ENCODE assay signal across 24 mouse cellular contexts in genomic region chr16:83316314-83316713, GRCm38 (mm10).
DNase-seq lines count a peak whose midpoint lies in the region; ATAC-seq and TF ChIP-seq lines count a peak whose summit lies in the region.
"Had no signal": no experiment of that assay in that cellular context is flagged by ENCODE, and none has a peak within 500 bp of the region (broad histone marks: within the 10 kb centered on the region; RNA-seq: fewer than 3 reads in every experiment).

No protein-coding gene starts in this region.

- H3K9me3 ChIP-seq in hindbrain, embryonic 14.5 days (ENCODE audit: control insufficient read depth, low read length): no peaks in the 10 kb centered on the region
- H3K9me3 ChIP-seq in hindbrain, embryonic 11.5 days (ENCODE audit: control insufficient read depth, low read length): no peaks in the 10 kb centered on the region
- no peaks in the 10 kb centered on the region for H3K9me3 ChIP-seq in forebrain, embryonic 13.5 days (replicated peaks)
- H3K9me3 ChIP-seq: embryonic facial prominence, embryonic 13.5 days; limb, embryonic 12.5 days; liver, embryonic 12.5 days had no signal

- WGBS in hindbrain, embryonic 14.5 days: 74% methylated on average over 5 of the region's 5 CpGs
- WGBS in hindbrain, embryonic 11.5 days: 79% methylated on average over 5 of the region's 5 CpGs
- WGBS in forebrain, embryonic 13.5 days: 86% methylated on average over 5 of the region's 5 CpGs

- no peaks in the 10 kb centered on the region for H3K4me1 ChIP-seq in hindbrain, embryonic 14.5 days (replicated peaks; ENCODE audit: control insufficient read depth, insufficient read depth, low read length)
- no peaks in the 10 kb centered on the region for H3K4me1 ChIP-seq in hindbrain, embryonic 11.5 days (replicated peaks; ENCODE audit: control insufficient read depth, insufficient read depth, low read length)
- no peaks in the 10 kb centered on the region for H3K4me1 ChIP-seq in forebrain, embryonic 13.5 days
- H3K4me1 ChIP-seq: embryonic facial prominence, embryonic 13.5 days; limb, embryonic 12.5 days; liver, embryonic 12.5 days had no signal

- H3K36me3 ChIP-seq in hindbrain, embryonic 14.5 days (replicated peaks; ENCODE audit: control insufficient read depth, insufficient read depth): no peaks in the 10 kb centered on the region
- H3K36me3 ChIP-seq in hindbrain, embryonic 11.5 days (ENCODE audit: control insufficient read depth, insufficient read depth, low read length): no peaks in the 10 kb centered on the region
- no peaks in the 10 kb centered on the region for H3K36me3 ChIP-seq in forebrain, embryonic 13.5 days (ENCODE audit: poor library complexity, severe bottlenecking)
- H3K36me3 ChIP-seq: embryonic facial prominence, embryonic 13.5 days; limb, embryonic 12.5 days; liver, embryonic 12.5 days had no signal

- TF ChIP-seq CTCF in layer of hippocampus, adult 2 months (conservative IDR thresholded peaks at IDR 0.05): no peak

- H3K4me2 ChIP-seq in hindbrain, embryonic 14.5 days (replicated peaks): no peak overlapping the region
- no peak overlapping the region for H3K4me2 ChIP-seq in hindbrain, embryonic 11.5 days (replicated peaks; ENCODE audit: low read depth, low read length)
- H3K4me2 ChIP-seq in forebrain, embryonic 13.5 days: no peak overlapping the region
- H3K4me2 ChIP-seq: embryonic facial prominence, embryonic 13.5 days; heart, embryonic 11.5 days; limb, embryonic 12.5 days; liver, embryonic 12.5 days had no signal

- H3K27me3 ChIP-seq in hindbrain, embryonic 14.5 days (ENCODE audit: control insufficient read depth, insufficient read depth, low read length): no peaks in the 10 kb centered on the region
- no peaks in the 10 kb centered on the region for H3K27me3 ChIP-seq in hindbrain, embryonic 11.5 days (ENCODE audit: control insufficient read depth, insufficient read depth, low read length)
- no peaks in the 10 kb centered on the region for H3K27me3 ChIP-seq in forebrain, embryonic 13.5 days
- H3K27me3 ChIP-seq: embryonic facial prominence, embryonic 13.5 days; limb, embryonic 12.5 days; liver, embryonic 12.5 days; Patski had no signal

- DNase-seq in hindbrain, embryonic 14.5 days (ENCODE audit: low spot score): no peak
- no peak for DNase-seq in hindbrain, embryonic 11.5 days (ENCODE audit: low spot score)
- peak; percentile 0 for DNase-seq in right cerebral cortex, adult 18-20 months
- DNase-seq in right cerebral cortex, postnatal 14 days: no peak
- peak; percentile 13 to 16 for DNase-seq in layer of hippocampus, adult 2 months (ENCODE audit: low spot score in 2 of 2)
- DNase-seq in ovary, adult 18-20 months (ENCODE audit: low spot score): no peak
- DNase-seq: cerebellum, adult 11-12 months; cerebellum, postnatal 14 days; forebrain, postnatal 0 days; gastrocnemius, adult 2 months; heart, postnatal 10 days; kidney, adult 11 months; lung, adult 2 months; lung, postnatal 36 days; thymus, postnatal 25 days had no signal

- peak overlapping the region; percentile 20; the same call in 1 of the 2 replicates for H3K27ac ChIP-seq in hindbrain, embryonic 14.5 days
- no peak overlapping the region for H3K27ac ChIP-seq in hindbrain, embryonic 11.5 days (ENCODE audit: low read depth, low read length)
- H3K27ac ChIP-seq in layer of hippocampus, adult 2 months: 0 out of 2 replicates have a peak overlapping the region, but pooled peaks have one; percentile 23
- H3K27ac ChIP-seq in forebrain, embryonic 13.5 days: no peak overlapping the region
- H3K27ac ChIP-seq: embryonic facial prominence, embryonic 13.5 days; gastrocnemius, adult 2 months; kidney, postnatal 0 days; limb, embryonic 12.5 days; liver, embryonic 12.5 days had no signal

- H3K4me3 ChIP-seq in hindbrain, embryonic 14.5 days (replicated peaks; ENCODE audit: low read length): no peak overlapping the region
- H3K4me3 ChIP-seq in hindbrain, embryonic 11.5 days (ENCODE audit: low read depth, low read length): no peak overlapping the region
- no peak overlapping the region for H3K4me3 ChIP-seq in layer of hippocampus, adult 2 months
- H3K4me3 ChIP-seq in forebrain, embryonic 13.5 days: no peak overlapping the region
- H3K4me3 ChIP-seq: embryonic facial prominence, embryonic 13.5 days; gastrocnemius, adult 2 months; limb, embryonic 12.5 days; liver, embryonic 12.5 days; myocyte had no signal

- ATAC-seq in hindbrain, embryonic 14.5 days (ENCODE audit: low FRiP score): no peak
- no peak for ATAC-seq in hindbrain, embryonic 11.5 days (ENCODE audit: low FRiP score)
- no peak for ATAC-seq in forebrain, embryonic 13.5 days
- ATAC-seq: activated CD4-positive, CD25-positive, alpha-beta regulatory T cell, adult 4 months; forebrain, postnatal 0 days; liver, embryonic 12.5 days; Patski had no signal

- H3K9ac ChIP-seq in hindbrain, embryonic 14.5 days: no peak overlapping the region
- H3K9ac ChIP-seq in hindbrain, embryonic 11.5 days (ENCODE audit: low read depth, low read length): no peak overlapping the region
- no peak overlapping the region for H3K9ac ChIP-seq in forebrain, embryonic 13.5 days
- H3K9ac ChIP-seq: embryonic facial prominence, embryonic 13.5 days; forebrain, postnatal 0 days; limb, embryonic 12.5 days; liver, embryonic 12.5 days had no signal

Comparison
In these comparisons a context has a peak if more than half of its experiments do, and no peak if none do; other contexts are left out.
1. DNase-seq: peak in right cerebral cortex, adult 18-20 months (single experiment) and layer of hippocampus, adult 2 months (2 of 2); none in hindbrain, embryonic 14.5 days (single experiment), hindbrain, embryonic 11.5 days (single experiment), right cerebral cortex, postnatal 14 days (single experiment) and ovary, adult 18-20 months (single experiment).
2. H3K27ac ChIP-seq: peak in hindbrain, embryonic 14.5 days (single experiment) and layer of hippocampus, adult 2 months (single experiment); none in hindbrain, embryonic 11.5 days (single experiment) and forebrain, embryonic 13.5 days (single experiment).